In the genomic region with DNA sequence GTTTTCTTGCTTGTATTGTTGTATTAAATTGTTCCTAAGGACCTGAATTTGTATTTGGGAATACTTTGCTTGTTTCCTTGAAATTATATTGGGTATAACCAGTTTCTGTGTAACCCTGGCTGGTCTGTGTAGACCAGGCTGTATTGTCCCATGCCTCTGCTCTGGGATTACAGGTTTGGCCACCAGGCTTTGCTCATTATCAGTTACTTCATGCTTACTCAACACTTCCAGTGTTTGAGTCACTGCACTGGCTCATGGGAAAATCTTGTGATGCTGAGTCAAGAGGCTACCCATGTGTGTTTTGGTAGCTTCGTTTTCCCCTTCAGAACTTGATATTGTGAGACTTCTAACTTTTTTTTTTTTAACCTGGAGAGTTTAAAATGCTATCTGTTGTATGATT, we compare ENCODE assay signal across 14 mouse cellular contexts. TPM values are rescaled to one million over a fixed set of nuclear protein-coding genes. Genes with fewer than 3 reads are reported as not detected.
A peak's percentile ranks its signal among the peaks of the same experiment; 100 is the strongest.
DNase-seq lines count a peak whose midpoint lies in the region; ATAC-seq and TF ChIP-seq lines count a peak whose summit lies in the region.
"Had no signal": no experiment of that assay in that cellular context is flagged by ENCODE, and none has a peak within 500 bp of the region (broad histone marks: within the 10 kb centered on the region; RNA-seq: fewer than 3 reads in every experiment).

No protein-coding gene starts in this region.

- H3K4me3 ChIP-seq in gastrocnemius, adult 2 months, result no peak overlapping the region
- H3K4me3 ChIP-seq in midbrain, embryonic 13.5 days (replicated peaks), result no peak overlapping the region
- H3K4me3 ChIP-seq in hindbrain, embryonic 11.5 days (ENCODE audit: low read depth, low read length), result no peak overlapping the region
- no peak overlapping the region for H3K4me3 ChIP-seq in kidney, embryonic 14.5 days (ENCODE audit: low read length)
- H3K4me3 ChIP-seq: embryonic facial prominence, embryonic 15.5 days had no signal

- H3K9ac ChIP-seq in midbrain, embryonic 13.5 days (replicated peaks), result no peak overlapping the region
- no peak overlapping the region for H3K9ac ChIP-seq in hindbrain, embryonic 11.5 days (ENCODE audit: low read depth, low read length)
- no peak overlapping the region for H3K9ac ChIP-seq in kidney, embryonic 14.5 days (ENCODE audit: low read depth, low read length)
- H3K9ac ChIP-seq: embryonic facial prominence, embryonic 15.5 days had no signal

- no peak for TF ChIP-seq CTCF in gastrocnemius, adult 2 months (IDR thresholded peaks at IDR 0.05)

- H3K4me1 ChIP-seq in midbrain, embryonic 13.5 days (replicated peaks), result peaks cover 12% of the 10 kb centered on the region
- no peaks in the 10 kb centered on the region for H3K4me1 ChIP-seq in hindbrain, embryonic 11.5 days (replicated peaks; ENCODE audit: control insufficient read depth, insufficient read depth, low read length)
- 0 out of 2 replicates have a peak, but pooled peaks cover 4% of the 10 kb centered on the region for H3K4me1 ChIP-seq in kidney, embryonic 14.5 days (ENCODE audit: control insufficient read depth, insufficient read depth, low read length)

- intact Hi-C loops in gastrocnemius, adult 2 months (cut with DNase I), result no loop called here
- intact Hi-C loops in gastrocnemius, postnatal 36 days (cut with DNase I), result no loop called here

- H3K9me3 ChIP-seq in midbrain, embryonic 13.5 days, result no peaks in the 10 kb centered on the region
- no peaks in the 10 kb centered on the region for H3K9me3 ChIP-seq in hindbrain, embryonic 11.5 days (ENCODE audit: control insufficient read depth, low read length)
- H3K9me3 ChIP-seq in kidney, embryonic 14.5 days (ENCODE audit: control insufficient read depth, low read length), result no peaks in the 10 kb centered on the region
- H3K9me3 ChIP-seq: embryonic facial prominence, embryonic 15.5 days had no signal

- H3K36me3 ChIP-seq in midbrain, embryonic 13.5 days, result peaks cover 17% of the 10 kb centered on the region
- H3K36me3 ChIP-seq in hindbrain, embryonic 11.5 days (ENCODE audit: control insufficient read depth, insufficient read depth, low read length), result no peaks in the 10 kb centered on the region
- peaks cover 6% of the 10 kb centered on the region; the same call in 1 of the 2 replicates for H3K36me3 ChIP-seq in kidney, embryonic 14.5 days (ENCODE audit: control insufficient read depth, insufficient read depth, low read length)

- H3K4me2 ChIP-seq in midbrain, embryonic 13.5 days (replicated peaks), result no peak overlapping the region
- no peak overlapping the region for H3K4me2 ChIP-seq in hindbrain, embryonic 11.5 days (replicated peaks; ENCODE audit: low read depth, low read length)
- no peak overlapping the region for H3K4me2 ChIP-seq in kidney, embryonic 14.5 days (replicated peaks; ENCODE audit: low read depth, low read length)
- H3K4me2 ChIP-seq: embryonic facial prominence, embryonic 15.5 days had no signal

- peak; percentile 65 for ATAC-seq in erythroblast, adult 5-6 weeks (replicated peaks; ENCODE audit: low FRiP score, poor library complexity, severe bottlenecking)
- ATAC-seq in megakaryocyte, adult 5-6 weeks (ENCODE audit: poor library complexity, severe bottlenecking), result peak; percentile 41
- no peak for ATAC-seq in midbrain, embryonic 13.5 days
- ATAC-seq in hindbrain, embryonic 11.5 days (ENCODE audit: low FRiP score), result no peak
- no peak for ATAC-seq in kidney, embryonic 14.5 days (ENCODE audit: low FRiP score, low TSS enrichment)
- ATAC-seq: hindbrain, embryonic 16.5 days had no signal

- DNase-seq in gastrocnemius, adult 2 months, result no peak
- no peak for DNase-seq in gastrocnemius, postnatal 36 days
- DNase-seq in ES-CJ7 (ENCODE audit: low read depth, low spot score), result peak; percentile 26
- DNase-seq in hindbrain, embryonic 11.5 days (ENCODE audit: low spot score), result no peak
- DNase-seq: layer of hippocampus, adult 9-11 months; left cerebral cortex, postnatal 4 days; right cerebral cortex, postnatal 14 days; thymus, postnatal 4 days had no signal

- 95% methylated on average over 1 of the region's 1 CpGs for WGBS in midbrain, embryonic 13.5 days
- WGBS in hindbrain, embryonic 11.5 days, result 77% methylated on average over 1 of the region's 1 CpGs
- 100% methylated on average over 1 of the region's 1 CpGs for WGBS in kidney, embryonic 14.5 days

- H3K27me3 ChIP-seq in midbrain, embryonic 13.5 days, result no peaks in the 10 kb centered on the region
- H3K27me3 ChIP-seq in hindbrain, embryonic 11.5 days (ENCODE audit: control insufficient read depth, insufficient read depth, low read length), result no peaks in the 10 kb centered on the region
- H3K27me3 ChIP-seq in kidney, embryonic 14.5 days (ENCODE audit: control insufficient read depth, insufficient read depth, low read length), result no peaks in the 10 kb centered on the region
- H3K27me3 ChIP-seq: embryonic facial prominence, embryonic 15.5 days had no signal

- H3K27ac ChIP-seq in gastrocnemius, adult 2 months, result peak overlapping the region; percentile 6; the same call in 1 of the 2 replicates
- H3K27ac ChIP-seq in midbrain, embryonic 13.5 days, result no peak overlapping the region
- no peak overlapping the region for H3K27ac ChIP-seq in hindbrain, embryonic 11.5 days (ENCODE audit: low read depth, low read length)
- H3K27ac ChIP-seq in kidney, embryonic 14.5 days (ENCODE audit: low read depth, low read length), result no peak overlapping the region
- H3K27ac ChIP-seq: embryonic facial prominence, embryonic 15.5 days had no signal

RNA-seq across cellular contexts. Expression of a gene that starts 4.5 kb away (rescaled TPM):
- total RNA-seq in gastrocnemius, adult 2 months (2021), result 10 to 100 TPM; 35.7 to 39.2 TPM
- 10 to 100 TPM; 33.9 to 35.5 TPM for total RNA-seq in gastrocnemius, postnatal 36 days (2021)
- total RNA-seq in erythroblast, adult 5-6 weeks (2015; ENCODE audit: low replicate concordance), result 96.8 and 109 TPM in 2 replicates
- 201 and 217 TPM in 2 replicates for total RNA-seq in erythroblast, adult 5-6 weeks (2017; ENCODE audit: low replicate concordance)
- total RNA-seq in megakaryocyte, adult 5-6 weeks (2015), result 49.9 and 51.2 TPM in 2 replicates
- 43.6 and 47.6 TPM in 2 replicates for total RNA-seq in megakaryocyte, adult 5-6 weeks (2017)
- 74.5 and 76.9 TPM in 2 replicates for polyA plus RNA-seq in midbrain, embryonic 13.5 days (2015; fragmentation: Nextera tagmentation; extraction: Ambion mirVana)
- 75.5 and 81.5 TPM in 2 replicates for polyA plus RNA-seq in hindbrain, embryonic 11.5 days (2014; fragmentation: Nextera tagmentation; extraction: Ambion mirVana)
- polyA plus RNA-seq in kidney, embryonic 14.5 days (2014; fragmentation: Nextera tagmentation; extraction: Ambion mirVana), result 39.7 and 59.5 TPM in 2 replicates

RNA-seq across cellular contexts. Expression of a gene that starts 38.6 kb away (rescaled TPM):
- 10 to 100 TPM; 27.3 to 28.9 TPM for total RNA-seq in gastrocnemius, adult 2 months (2021)
- 10 to 100 TPM; 23.9 to 27.4 TPM for total RNA-seq in gastrocnemius, postnatal 36 days (2021)
- total RNA-seq in erythroblast, adult 5-6 weeks (2015; ENCODE audit: low replicate concordance), result 200 and 219 TPM in 2 replicates
- 299 and 336 TPM in 2 replicates for total RNA-seq in erythroblast, adult 5-6 weeks (2017; ENCODE audit: low replicate concordance)
- total RNA-seq in megakaryocyte, adult 5-6 weeks (2015), result 50.4 and 52.9 TPM in 2 replicates
- 46.9 and 51.0 TPM in 2 replicates for total RNA-seq in megakaryocyte, adult 5-6 weeks (2017)
- polyA plus RNA-seq in midbrain, embryonic 13.5 days (2015; fragmentation: Nextera tagmentation; extraction: Ambion mirVana), result 80.1 and 81.0 TPM in 2 replicates
- polyA plus RNA-seq in hindbrain, embryonic 11.5 days (2014; fragmentation: Nextera tagmentation; extraction: Ambion mirVana), result 40.3 and 55.4 TPM in 2 replicates
- polyA plus RNA-seq in kidney, embryonic 14.5 days (2014; fragmentation: Nextera tagmentation; extraction: Ambion mirVana), result 36.6 and 53.0 TPM in 2 replicates

Comparison
In these comparisons a context has a peak if more than half of its experiments do, and no peak if none do; other contexts are left out.
1. ATAC-seq: peak in erythroblast, adult 5-6 weeks (single experiment) and megakaryocyte, adult 5-6 weeks (single experiment); none in midbrain, embryonic 13.5 days (single experiment), hindbrain, embryonic 11.5 days (single experiment) and kidney, embryonic 14.5 days (single experiment).